Mouse (Mus musculus): ENCODE measurements around the gene Avpr1a.

Gene Avpr1a

GRCm38 (mm10) chr10:122447861-122448716 is at the start of gene Avpr1a:
TSS of gene Avpr1a (plus strand) at chr10:122448499.
- DNase-seq (ENCODE audit: low spot score), result no peak

GRCm38 (mm10) chr10:122402270-122402669 is 46.0 kb upstream of the Avpr1a start:
- DNase-seq (ENCODE audit: low spot score), result no peak

GRCm38 (mm10) chr10:122406333-122406732 is 42.0 kb upstream of the Avpr1a start:
- no peak for DNase-seq (ENCODE audit: low spot score)

GRCm38 (mm10) chr10:122408697-122409409 is 39.4 kb upstream of the Avpr1a start:
- DNase-seq (ENCODE audit: low spot score), result no peak

- no peak for DNase-seq (ENCODE audit: low spot score)
Measured at GRCm38 (mm10) chr10:122410791-122411190, 37.5 kb upstream of the Avpr1a start.

GRCm38 (mm10) chr10:122432690-122433089 is 15.6 kb upstream of the Avpr1a start:
- DNase-seq (ENCODE audit: low spot score), result no peak

GRCm38 (mm10) chr10:122447275-122447674 is 1.0 kb upstream of the Avpr1a start:
- peak; percentile 23 for DNase-seq (ENCODE audit: low spot score)

- DNase-seq (ENCODE audit: low spot score), result no peak
Measured at GRCm38 (mm10) chr10:122448717-122449611, 665 bp downstream of the Avpr1a start.

GRCm38 (mm10) chr10:122449856-122450255 is 1.6 kb downstream of the Avpr1a start:
- DNase-seq (ENCODE audit: low spot score), result no peak

GRCm38 (mm10) chr10:122453466-122453865 is 5.2 kb downstream of the Avpr1a start:
- DNase-seq (ENCODE audit: low spot score), result no peak

GRCm38 (mm10) chr10:122455793-122456192 is 7.5 kb downstream of the Avpr1a start:
- DNase-seq (ENCODE audit: low spot score), result no peak

GRCm38 (mm10) chr10:122476846-122477245 is 28.5 kb downstream of the Avpr1a start:
- no peak for DNase-seq (ENCODE audit: low spot score)

- no peak for DNase-seq (ENCODE audit: low spot score)
Measured at GRCm38 (mm10) chr10:122498551-122498950, 50.3 kb downstream of the Avpr1a start.

- DNase-seq (ENCODE audit: low spot score), result no peak
Measured at GRCm38 (mm10) chr10:122499306-122499705, 51.0 kb downstream of the Avpr1a start.
